Mouse (Mus musculus) hindlimb bud, embryonic 11.5 days (tissue): Measurements from ENCODE around the gene Mef2c.

Experiments
- DNase-seq: peaks from one replicate; pipeline ENCODE4 v3.0.0-alpha.2; 2012; ENCODE audit warnings: low read depth, low spot score; ENCODE audit errors: extremely low spot score

The Mef2c gene

GRCm38 (mm10) chr13:83660722-83661121 is 156.9 kb downstream of the Mef2c start:
- DNase-seq: no peak

- no peak for DNase-seq
Measured at GRCm38 (mm10) chr13:83661166-83661565, 157.3 kb downstream of the Mef2c start.

- no peak for DNase-seq
Measured at GRCm38 (mm10) chr13:83662089-83662551, 158.3 kb downstream of the Mef2c start.

- DNase-seq: no peak
Measured at GRCm38 (mm10) chr13:83666179-83666578, 162.3 kb downstream of the Mef2c start.

- no peak for DNase-seq
Measured at GRCm38 (mm10) chr13:83667051-83667450, 163.2 kb downstream of the Mef2c start.

- no peak for DNase-seq
Measured at GRCm38 (mm10) chr13:83707611-83708010, 203.8 kb downstream of the Mef2c start.

GRCm38 (mm10) chr13:83712778-83713380 is 209.0 kb downstream of the Mef2c start:
- DNase-seq: no peak

- DNase-seq: no peak
Measured at GRCm38 (mm10) chr13:83713661-83714291, 209.9 kb downstream of the Mef2c start.

GRCm38 (mm10) chr13:83714466-83715307 is 210.9 kb downstream of the Mef2c start:
- DNase-seq: no peak

- DNase-seq: no peak
Measured at GRCm38 (mm10) chr13:83715308-83715785, 211.5 kb downstream of the Mef2c start.

- DNase-seq: no peak
Measured at GRCm38 (mm10) chr13:83715971-83716615, 212.3 kb downstream of the Mef2c start.
